Mouse (Mus musculus) T-helper 17 cell (primary cell): ENCODE measurements around the gene Med20.
"Not testable (repeated sequence)": the region's sequence is repeated elsewhere in the genome, so short reads cannot be mapped to it uniquely, and the experiment has no call there.

ENCODE experiments used
- in situ Hi-C, 2 experiments: fragments of 300-600 bp; cut with MboI, MseI; formaldehyde crosslinking; loops; 1 replicate in 1 of 2; 2 replicates in 1 of 2; pipeline ENCODE4 v1.15.1; 2025; ENCODE audit warnings: high pct_unique_total_duplicates in 2 of 2

The Med20 gene

GRCm38 (mm10) chr17:47625088-47625487 lies 13.7 kb downstream of the Med20 start:
- in situ Hi-C loops, result no loop called here

GRCm38 (mm10) chr17:47626031-47626430 lies 14.6 kb downstream of the Med20 start:
- in situ Hi-C loops, result no loop called here

GRCm38 (mm10) chr17:47627791-47628190 lies 16.4 kb downstream of the Med20 start:
- in situ Hi-C loops, result no loop called here

GRCm38 (mm10) chr17:47628851-47629676 lies 17.7 kb downstream of the Med20 start:
- in situ Hi-C loops, result no loop called here

- in situ Hi-C loops, result loop anchor here (5.0 kb wide), 2 partner anchors 52 to 57 kb away; partner anchors contain the start of genes Frs3 (in 1 of the 2) and Tomm6 (in 1 of the 2)
These were observed 18.6 kb downstream of the Med20 start for GRCm38 (mm10) chr17:47629717-47630677.

GRCm38 (mm10) chr17:47630678-47631065 lies 19.3 kb downstream of the Med20 start, which contains the start of gene Usp49:
TSS of gene Usp49 (plus strand) at chr17:47630690.
- in situ Hi-C loops, result loop anchor here (5.0 kb wide), 2 partner anchors 52 to 57 kb away; partner anchors contain the start of genes Frs3 (in 1 of the 2) and Tomm6 (in 1 of the 2)

GRCm38 (mm10) chr17:47632181-47632840 lies 20.9 kb downstream of the Med20 start:
- in situ Hi-C loops, result loop anchor here (5.0 kb wide), 2 partner anchors 50 to 55 kb away; partner anchors contain the start of genes Frs3 (in 1 of the 2) and Tomm6 (in 1 of the 2)

- in situ Hi-C loops, result loop anchor here (5.0 kb wide), 2 partner anchors 48 to 53 kb away; partner anchors contain the start of genes Frs3 (in 1 of the 2) and Tomm6 (in 1 of the 2)
These were observed 22.8 kb downstream of the Med20 start for GRCm38 (mm10) chr17:47633999-47634770.

- in situ Hi-C loops, result no loop called here
These were observed 31.6 kb downstream of the Med20 start for GRCm38 (mm10) chr17:47642992-47643391.

- in situ Hi-C loops, result no loop called here
These were observed 35.3 kb downstream of the Med20 start for GRCm38 (mm10) chr17:47646683-47647082.

- in situ Hi-C loops, result no loop called here
These were observed 37.6 kb downstream of the Med20 start for GRCm38 (mm10) chr17:47648966-47649365.

- in situ Hi-C loops, result no loop called here
These were observed 40.6 kb downstream of the Med20 start for GRCm38 (mm10) chr17:47651953-47652352.

GRCm38 (mm10) chr17:47654346-47654745 lies 43.0 kb downstream of the Med20 start:
- in situ Hi-C loops, result not testable (repeated sequence)

GRCm38 (mm10) chr17:47655697-47656096 lies 44.3 kb downstream of the Med20 start:
- in situ Hi-C loops, result no loop called here

- in situ Hi-C loops, result no loop called here
These were observed 46.5 kb downstream of the Med20 start for GRCm38 (mm10) chr17:47657901-47658300.

GRCm38 (mm10) chr17:47658741-47659243 lies 47.4 kb downstream of the Med20 start:
- in situ Hi-C loops, result no loop called here

- in situ Hi-C loops, result no loop called here
These were observed 51.8 kb downstream of the Med20 start for GRCm38 (mm10) chr17:47663009-47663713.

- in situ Hi-C loops, result no loop called here
These were observed 53.1 kb downstream of the Med20 start for GRCm38 (mm10) chr17:47664474-47664873.

GRCm38 (mm10) chr17:47669166-47669565 lies 57.8 kb downstream of the Med20 start:
- in situ Hi-C loops, result no loop called here

GRCm38 (mm10) chr17:47671988-47672310 lies 60.6 kb downstream of the Med20 start:
- in situ Hi-C loops, result no loop called here
